Comparison of ENCODE assay signal across 26 mouse cellular contexts in the genomic region with DNA sequence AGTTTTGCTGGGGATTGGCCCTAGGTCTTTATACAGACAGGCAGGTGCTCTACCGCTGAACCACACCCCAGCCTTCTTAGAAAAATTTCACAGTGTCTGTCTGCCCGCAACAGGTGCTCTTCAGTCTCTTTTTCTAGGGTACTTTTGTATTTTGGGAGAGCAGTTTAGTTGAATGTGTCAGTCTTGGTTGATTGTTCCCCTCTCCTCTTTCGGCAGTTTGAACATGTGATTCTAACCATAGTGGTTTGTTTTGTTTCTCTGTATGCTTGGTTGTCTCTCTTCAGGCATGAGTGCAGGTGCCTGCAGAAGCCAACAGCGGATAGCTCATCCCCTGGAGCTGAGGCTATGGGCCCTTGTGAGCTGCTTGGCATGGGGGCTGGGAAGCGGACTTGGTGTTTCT. TPM values are rescaled to one million over a fixed set of nuclear protein-coding genes. Genes with fewer than 3 reads are reported as not detected.
A peak's percentile ranks its signal among the peaks of the same experiment; 100 is the strongest.
DNase-seq lines count a peak whose midpoint lies in the region; ATAC-seq and TF ChIP-seq lines count a peak whose summit lies in the region.
"Had no signal": no experiment of that assay in that cellular context is flagged by ENCODE, and none has a peak within 500 bp of the region (broad histone marks: within the 10 kb centered on the region; RNA-seq: fewer than 3 reads in every experiment).

No protein-coding gene starts in this region.

- peaks cover 21% of the 10 kb centered on the region for H3K36me3 ChIP-seq in spleen, adult 2 months (ENCODE audit: control insufficient read depth, insufficient read depth, low read length)
- H3K36me3 ChIP-seq in midbrain, embryonic 14.5 days (ENCODE audit: control insufficient read depth, insufficient read depth, low read length): peaks cover 94% of the 10 kb centered on the region

- H3K4me2 ChIP-seq in midbrain, embryonic 14.5 days (ENCODE audit: low read length): no peak overlapping the region
- H3K4me2 ChIP-seq: embryonic facial prominence, embryonic 15.5 days; heart, embryonic 11.5 days; liver, embryonic 13.5 days; midbrain, embryonic 13.5 days; neural tube, embryonic 13.5 days had no signal

- TF ChIP-seq CTCF in spleen, adult 2 months (IDR thresholded peaks at IDR 0.05; ENCODE audit: extremely low read depth, insufficient read depth, insufficient read length, insufficient replicate concordance): no peak
- no peak for TF ChIP-seq CTCF in layer of hippocampus, adult 2 months (conservative IDR thresholded peaks at IDR 0.05)

- H3K27ac ChIP-seq in spleen, adult 2 months (ENCODE audit: insufficient read depth, low read length): 0 out of 2 replicates have a peak overlapping the region, but pooled peaks have one; percentile 35
- no peak overlapping the region for H3K27ac ChIP-seq in layer of hippocampus, adult 2 months
- no peak overlapping the region for H3K27ac ChIP-seq in midbrain, embryonic 14.5 days (replicated peaks; ENCODE audit: low read depth, low read length)
- H3K27ac ChIP-seq: embryonic facial prominence, embryonic 15.5 days; left cerebral cortex, adult 2 months; liver, embryonic 13.5 days; midbrain, embryonic 13.5 days; neural tube, embryonic 13.5 days had no signal

- no peak overlapping the region for H3K4me3 ChIP-seq in spleen, adult 2 months (ENCODE audit: extremely low read depth, insufficient read depth, insufficient read length)
- no peak overlapping the region for H3K4me3 ChIP-seq in layer of hippocampus, adult 2 months
- H3K4me3 ChIP-seq in midbrain, embryonic 14.5 days (replicated peaks; ENCODE audit: low read depth, low read length): no peak overlapping the region
- H3K4me3 ChIP-seq: embryonic facial prominence, embryonic 15.5 days; left cerebral cortex, adult 2 months; liver, embryonic 13.5 days; megakaryocyte, embryonic 14.5 days; midbrain, embryonic 13.5 days; neural tube, embryonic 13.5 days had no signal

- no peaks in the 10 kb centered on the region for H3K9me3 ChIP-seq in midbrain, embryonic 14.5 days (ENCODE audit: control insufficient read depth, low read length)
- H3K9me3 ChIP-seq: embryonic facial prominence, embryonic 15.5 days; liver, embryonic 13.5 days; megakaryocyte, embryonic 14.5 days; midbrain, embryonic 13.5 days; neural tube, embryonic 13.5 days had no signal

- WGBS in spleen, adult 2 months: 66% methylated on average over 5 of the region's 5 CpGs
- WGBS in midbrain, embryonic 14.5 days: 92% methylated on average over 5 of the region's 5 CpGs

- H3K4me1 ChIP-seq in spleen, adult 2 months (ENCODE audit: control insufficient read depth, insufficient read depth, insufficient read length): no peaks in the 10 kb centered on the region
- H3K4me1 ChIP-seq in midbrain, embryonic 14.5 days (ENCODE audit: control insufficient read depth, insufficient read depth, low read length): no peaks in the 10 kb centered on the region
- H3K4me1 ChIP-seq: embryonic facial prominence, embryonic 15.5 days; liver, embryonic 13.5 days; midbrain, embryonic 13.5 days; neural tube, embryonic 13.5 days had no signal

- no peak for DNase-seq in spleen, adult 2 months (ENCODE audit: low read depth in 1 of 2, low spot score in 2 of 2)
- no peak for DNase-seq in spleen, adult 12 weeks (ENCODE audit: low spot score)
- DNase-seq in induced T-regulatory cell, adult 2 months (ENCODE audit: low read depth): peak; percentile 32
- DNase-seq in thymus, postnatal 10 days (ENCODE audit: low spot score in 2 of 2): peak; percentile 51 to 56
- no peak for DNase-seq in layer of hippocampus, adult 2 months (ENCODE audit: low spot score in 2 of 2)
- no peak for DNase-seq in midbrain, embryonic 14.5 days
- DNase-seq in cerebellum, postnatal 10 days: no peak
- DNase-seq: adrenal gland, postnatal 10 days; B cell, adult 2 months; cerebellum, adult 2 months; cerebellum, postnatal 36 days; embryo, embryonic 11 days; heart, postnatal 10 days; kidney, adult 18-20 months; layer of hippocampus, adult 9-11 months; liver, embryonic 13.5 days; lung, adult 2 months; lung, postnatal 36 days had no signal

- no peak overlapping the region for H3K9ac ChIP-seq in midbrain, embryonic 14.5 days (replicated peaks; ENCODE audit: low read length)
- H3K9ac ChIP-seq: embryonic facial prominence, embryonic 15.5 days; liver, embryonic 13.5 days; midbrain, embryonic 13.5 days; neural tube, embryonic 13.5 days had no signal

- no peak for TF ChIP-seq POLR2A in spleen, adult 2 months (IDR thresholded peaks at IDR 0.05; ENCODE audit: low read depth, low read length)

- no peaks in the 10 kb centered on the region for H3K27me3 ChIP-seq in spleen, adult 2 months (ENCODE audit: control insufficient read depth, insufficient read depth, low read length)
- no peaks in the 10 kb centered on the region for H3K27me3 ChIP-seq in midbrain, embryonic 14.5 days (ENCODE audit: control insufficient read depth, insufficient read depth, low read length)
- H3K27me3 ChIP-seq: embryonic facial prominence, embryonic 15.5 days; liver, embryonic 13.5 days; megakaryocyte, embryonic 14.5 days; midbrain, embryonic 13.5 days; neural tube, embryonic 13.5 days; Patski had no signal

- ATAC-seq in midbrain, embryonic 14.5 days (ENCODE audit: low FRiP score, low TSS enrichment): no peak
- ATAC-seq: forebrain, embryonic 14.5 days; midbrain, embryonic 13.5 days; Patski had no signal

RNA-seq across cellular contexts. Expression of a gene that starts 36.3 kb away (rescaled TPM):
- polyA plus RNA-seq in spleen, adult 2 months (2012; rRNA removed): 30.2 and 44.3 TPM in 2 replicates
- 100 to 1,000 TPM; 114 to 115 TPM for total RNA-seq in layer of hippocampus, adult 2 months (2021)
- polyA plus RNA-seq in midbrain, embryonic 14.5 days (2014; fragmentation: Nextera tagmentation; extraction: Ambion mirVana): 162 and 179 TPM in 2 replicates

RNA-seq across cellular contexts. Expression of a gene that starts 59.6 kb away (rescaled TPM):
- polyA plus RNA-seq in spleen, adult 2 months (2012; rRNA removed): 22.0 and 29.0 TPM in 2 replicates
- 10 to 100 TPM; 18.6 to 19.8 TPM for total RNA-seq in layer of hippocampus, adult 2 months (2021)
- 19.4 and 20.5 TPM in 2 replicates for polyA plus RNA-seq in midbrain, embryonic 14.5 days (2014; fragmentation: Nextera tagmentation; extraction: Ambion mirVana)

RNA-seq across cellular contexts. Expression of a gene that starts 59.7 kb away (rescaled TPM):
- polyA plus RNA-seq in spleen, adult 2 months (2012; rRNA removed): 14.9 and 17.6 TPM in 2 replicates
- 10 to 100 TPM; 58.3 to 62.0 TPM for total RNA-seq in layer of hippocampus, adult 2 months (2021)
- 68.8 and 86.9 TPM in 2 replicates for polyA plus RNA-seq in midbrain, embryonic 14.5 days (2014; fragmentation: Nextera tagmentation; extraction: Ambion mirVana)

Comparison
In these comparisons a context has a peak if more than half of its experiments do, and no peak if none do; other contexts are left out.
1. DNase-seq: peak in induced T-regulatory cell, adult 2 months (single experiment) and thymus, postnatal 10 days (2 of 2); none in spleen, adult 2 months (0 of 2), spleen, adult 12 weeks (single experiment), layer of hippocampus, adult 2 months (0 of 2), midbrain, embryonic 14.5 days (single experiment) and cerebellum, postnatal 10 days (0 of 2).